Mouse (Mus musculus) kidney, embryonic 16.5 days (tissue): ENCODE measurements at regions not wholly inside any gene's neighbourhood (a gene's known extent, or its start where the extent isn't known, plus 50 kb on each side); places are given as distances from the start of the nearest gene placed in this dataset.
"Not testable (repeated sequence)": the region's sequence is repeated elsewhere in the genome, so short reads cannot be mapped to it uniquely, and the experiment has no call there.

ENCODE experiments used
- ATAC-seq: fragments of 200-750 bp; cut with Nextera tagmentation; 2 replicates; pipeline ENCODE4 v1.8.0; 2017; ENCODE audit warnings: moderate TSS enrichment; ENCODE audit not compliant: low FRiP score, low TSS enrichment
- H3K27ac ChIP-seq: fragments of 300-500 bp; sonication (generic); 2 replicates; pipeline ENCODE4 v1.5.1; 2014; ENCODE audit warnings: low read length
- H3K27me3 ChIP-seq: fragments of 300-500 bp; sonication (generic); 2 replicates; pipeline ENCODE4 v1.6.1; 2014; ENCODE audit warnings: low read length, control low read depth, mixed read lengths; ENCODE audit not compliant: insufficient read depth
- H3K36me3 ChIP-seq: fragments of 300-500 bp; sonication (generic); 2 replicates; pipeline ENCODE4 v1.6.1; 2014; ENCODE audit warnings: low read length, control low read depth, mixed read lengths; ENCODE audit not compliant: insufficient read depth
- H3K4me1 ChIP-seq: fragments of 300-500 bp; sonication (generic); 2 replicates; pipeline ENCODE4 v1.6.1; 2014; ENCODE audit warnings: low read length, control low read depth, mixed read lengths; ENCODE audit not compliant: insufficient read depth
- H3K4me2 ChIP-seq: fragments of 300-500 bp; sonication (generic); replicated peaks from 2 replicates; pipeline ENCODE4 v1.6.1; 2014; ENCODE audit warnings: low read depth, low read length
- H3K4me3 ChIP-seq: fragments of 300-500 bp; sonication (generic); 2 replicates; pipeline ENCODE4 v1.5.1; 2014; ENCODE audit warnings: mild to moderate bottlenecking, low read length
- H3K9ac ChIP-seq: fragments of 300-500 bp; sonication (generic); replicated peaks from 2 replicates; pipeline ENCODE4 v1.6.1; 2014; ENCODE audit warnings: low read length
- H3K9me3 ChIP-seq: fragments of 300-500 bp; sonication (generic); 2 replicates; pipeline ENCODE4 v1.6.1; 2016; ENCODE audit warnings: low read length, control low read depth
- WGBS: fragments of 180-500 bp; shearing (Covaris S2); extraction: QIAGEN DNeasy Blood & Tissue Kit; methylation state at CpG from one replicate; pipeline ENCODE4 v1.1.7; 2014; 5-methylcytosine and 5-hydroxymethylcytosine counted together

GRCm38 (mm10) chr12:45464952-45465351 is 390.4 kb upstream of the Stxbp6 start:
- no peak overlapping the region for H3K9ac ChIP-seq
- no peaks in the 10 kb centered on the region for H3K27me3 ChIP-seq
- no peak overlapping the region for H3K4me3 ChIP-seq
- H3K4me1 ChIP-seq = no peaks in the 10 kb centered on the region
- H3K4me2 ChIP-seq = no peak overlapping the region
- H3K36me3 ChIP-seq = no peaks in the 10 kb centered on the region
- H3K9me3 ChIP-seq = no peaks in the 10 kb centered on the region
- H3K27ac ChIP-seq = no peak overlapping the region
- ATAC-seq = no peak
- 67% methylated on average over 2 of the region's 2 CpGs for WGBS

GRCm38 (mm10) chr12:45458746-45459145 is 384.2 kb upstream of the Stxbp6 start:
- WGBS = 54% methylated on average over 8 of the region's 8 CpGs
- H3K27ac ChIP-seq = not testable (repeated sequence)

GRCm38 (mm10) chr12:45443512-45444190 is 369.1 kb upstream of the Stxbp6 start:
- H3K27me3 ChIP-seq = no peaks in the 10 kb centered on the region
- peak; percentile 73; the same call in 1 of the 2 replicates for ATAC-seq
- WGBS = 55% methylated on average over 8 of the region's 8 CpGs
- no peaks in the 10 kb centered on the region for H3K9me3 ChIP-seq
- H3K9ac ChIP-seq = no peak overlapping the region
- H3K4me2 ChIP-seq = no peak overlapping the region
- H3K36me3 ChIP-seq = no peaks in the 10 kb centered on the region
- H3K4me3 ChIP-seq = no peak overlapping the region
- no peak overlapping the region for H3K27ac ChIP-seq
- peaks cover 5% of the 10 kb centered on the region; the same call in 1 of the 2 replicates for H3K4me1 ChIP-seq

More at GRCm38 (mm10) chr12:45458746-45459145, 384.2 kb upstream of the Stxbp6 start:
- not testable (repeated sequence) for H3K4me3 ChIP-seq, H3K9me3 ChIP-seq, H3K4me2 ChIP-seq, H3K27me3 ChIP-seq, ATAC-seq, H3K36me3 ChIP-seq, H3K9ac ChIP-seq, H3K4me1 ChIP-seq

GRCm38 (mm10) chr12:45442474-45442873 is 368.0 kb upstream of the Stxbp6 start:
- H3K27me3 ChIP-seq = no peaks in the 10 kb centered on the region
- WGBS = 10% methylated on average over 4 of the region's 4 CpGs
- H3K9me3 ChIP-seq = no peaks in the 10 kb centered on the region
- no peaks in the 10 kb centered on the region for H3K36me3 ChIP-seq
- H3K4me1 ChIP-seq = peaks cover 5% of the 10 kb centered on the region; the same call in 1 of the 2 replicates
- H3K27ac ChIP-seq = no peak overlapping the region
- ATAC-seq = peak; percentile 65; the same call in 1 of the 2 replicates
- no peak overlapping the region for H3K4me3 ChIP-seq
- H3K4me2 ChIP-seq = no peak overlapping the region
- no peak overlapping the region for H3K9ac ChIP-seq

GRCm38 (mm10) chr12:45439745-45440144 is 365.2 kb upstream of the Stxbp6 start:
- 87% methylated on average over 2 of the region's 2 CpGs for WGBS
- Histone ChIP-seq H3K4me3 (no peak overlapping the region), H3K4me2 (no peak overlapping the region), H3K36me3 (no peaks in the 10 kb centered on the region), H3K4me1 (peaks cover 5% of the 10 kb centered on the region; the same call in 1 of the 2 replicates), H3K27ac (no peak overlapping the region), H3K9ac (no peak overlapping the region), H3K9me3 (no peaks in the 10 kb centered on the region), H3K27me3 (no peaks in the 10 kb centered on the region)
- no peak for ATAC-seq

GRCm38 (mm10) chr12:45437271-45437670 is 362.8 kb upstream of the Stxbp6 start:
- Histone ChIP-seq H3K36me3 (no peaks in the 10 kb centered on the region), H3K4me3 (no peak overlapping the region), H3K9ac (no peak overlapping the region), H3K27ac (no peak overlapping the region), H3K4me2 (no peak overlapping the region), H3K9me3 (no peaks in the 10 kb centered on the region), H3K4me1 (peaks cover 2% of the 10 kb centered on the region; the same call in 1 of the 2 replicates), H3K27me3 (no peaks in the 10 kb centered on the region)
- no peak for ATAC-seq

GRCm38 (mm10) chr12:45399436-45399835 is 324.9 kb upstream of the Stxbp6 start:
- H3K4me1 ChIP-seq = no peaks in the 10 kb centered on the region
- no peak overlapping the region for H3K4me2 ChIP-seq
- H3K27me3 ChIP-seq = no peaks in the 10 kb centered on the region
- H3K4me3 ChIP-seq = no peak overlapping the region
- no peak for ATAC-seq
- no peak overlapping the region for H3K9ac ChIP-seq
- H3K9me3 ChIP-seq = no peaks in the 10 kb centered on the region
- WGBS = 81% methylated on average over 2 of the region's 2 CpGs
- H3K27ac ChIP-seq = no peak overlapping the region
- no peaks in the 10 kb centered on the region for H3K36me3 ChIP-seq

GRCm38 (mm10) chr12:45384864-45385263 is 310.4 kb upstream of the Stxbp6 start:
- WGBS = 68% methylated on average over 3 of the region's 3 CpGs
- no peak overlapping the region for H3K27ac ChIP-seq
- no peak overlapping the region for H3K9ac ChIP-seq
- H3K27me3 ChIP-seq = no peaks in the 10 kb centered on the region
- no peaks in the 10 kb centered on the region for H3K4me1 ChIP-seq
- ATAC-seq = no peak
- no peaks in the 10 kb centered on the region for H3K36me3 ChIP-seq
- no peak overlapping the region for H3K4me3 ChIP-seq
- H3K4me2 ChIP-seq = no peak overlapping the region
- H3K9me3 ChIP-seq = peaks cover 8% of the 10 kb centered on the region
